Mouse (Mus musculus) cerebellum, postnatal 4 days (tissue): ENCODE measurements around the gene Sun1.

Experiments
- DNase-seq, 2 experiments: peaks; one replicate each; pipeline ENCODE4 v3.0.0; 2022; ENCODE audit warnings: low spot score in 2 of 2, mixed read lengths in 1 of 2

The Sun1 gene

DNA sequence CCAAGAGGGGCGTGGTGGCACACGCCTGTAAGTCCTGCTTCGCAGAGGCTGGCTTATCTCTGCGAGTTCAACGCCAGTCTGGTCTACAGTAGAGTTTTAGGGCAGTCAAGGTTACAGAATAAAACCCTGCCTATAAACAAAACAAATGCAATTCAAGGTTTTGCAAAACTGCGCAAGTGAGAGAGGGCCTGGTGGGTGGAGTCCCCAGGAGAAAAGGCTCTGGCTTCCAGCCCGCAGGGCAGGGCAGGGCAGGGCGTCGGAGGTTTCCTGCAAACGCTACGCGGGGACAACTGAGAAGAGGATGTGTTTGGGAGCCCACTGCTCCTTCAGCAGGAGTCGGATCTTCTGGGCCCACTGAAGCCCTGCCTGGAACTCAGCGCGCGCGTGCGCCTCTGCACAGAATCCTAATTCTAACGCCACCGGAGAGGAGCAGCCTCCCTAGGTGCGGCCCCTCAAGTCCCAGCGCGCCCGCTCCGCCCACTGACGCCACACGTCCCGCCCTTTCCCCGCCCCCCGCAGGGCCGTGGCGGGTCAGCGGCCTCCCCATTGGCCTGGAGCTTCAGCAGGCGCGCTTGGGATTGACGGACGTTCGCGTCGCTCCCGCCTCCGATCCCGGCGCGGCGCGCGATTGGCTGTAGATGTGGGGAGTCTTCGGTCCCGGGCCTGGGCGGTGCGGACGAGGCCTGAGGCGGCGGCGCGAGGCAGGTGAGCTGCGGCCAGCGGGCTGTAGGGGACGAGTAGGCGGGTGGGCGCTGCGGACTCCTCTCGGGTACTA is at the start of gene Sun1:
TSS of gene Sun1 (plus strand) at position 643 of the 775 bp plus-strand sequence.
- peak; percentile 96 to 99 for DNase-seq

DNA sequence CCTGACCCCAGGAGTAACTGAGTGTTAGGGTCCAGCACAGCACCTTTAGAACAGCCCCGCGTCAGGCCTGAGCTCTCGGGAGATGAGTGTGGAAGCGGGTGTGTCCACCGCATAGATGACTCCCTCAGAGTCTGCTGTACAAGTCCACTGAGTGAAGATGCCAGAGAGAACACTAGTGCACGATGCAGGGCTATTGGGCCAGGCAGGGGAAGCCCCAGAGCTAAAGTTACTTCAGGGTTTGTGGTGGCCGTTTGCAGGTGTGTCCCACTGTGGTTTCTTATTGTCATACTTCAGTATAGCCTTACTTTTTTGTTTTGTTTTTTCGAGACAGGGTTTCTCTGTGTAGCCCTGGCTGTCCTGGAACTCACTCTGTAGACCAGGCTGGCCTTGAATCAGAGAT is 39.5 kb upstream of the Sun1 start:
- no peak for DNase-seq

DNA sequence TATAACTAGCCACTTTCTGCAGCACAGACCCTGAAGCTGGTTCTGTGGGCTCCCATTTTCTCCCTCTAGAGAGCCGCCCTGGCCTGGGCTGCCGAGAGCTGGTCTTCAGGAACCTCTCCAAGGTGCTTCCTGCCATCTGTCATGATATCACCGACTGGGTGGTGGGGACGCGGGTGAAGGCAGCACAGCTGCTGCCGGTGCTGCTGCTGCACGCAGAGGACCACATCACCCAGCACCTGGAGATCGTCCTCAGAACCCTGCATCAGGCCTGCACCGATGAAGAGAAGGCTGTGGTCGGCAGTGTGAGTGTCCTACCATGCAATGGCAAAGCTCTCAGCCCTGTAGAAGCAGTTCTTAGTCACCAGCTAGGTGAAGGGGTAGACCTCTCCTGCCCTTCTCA is 38.8 kb upstream of the Sun1 start:
- no peak for DNase-seq

DNA sequence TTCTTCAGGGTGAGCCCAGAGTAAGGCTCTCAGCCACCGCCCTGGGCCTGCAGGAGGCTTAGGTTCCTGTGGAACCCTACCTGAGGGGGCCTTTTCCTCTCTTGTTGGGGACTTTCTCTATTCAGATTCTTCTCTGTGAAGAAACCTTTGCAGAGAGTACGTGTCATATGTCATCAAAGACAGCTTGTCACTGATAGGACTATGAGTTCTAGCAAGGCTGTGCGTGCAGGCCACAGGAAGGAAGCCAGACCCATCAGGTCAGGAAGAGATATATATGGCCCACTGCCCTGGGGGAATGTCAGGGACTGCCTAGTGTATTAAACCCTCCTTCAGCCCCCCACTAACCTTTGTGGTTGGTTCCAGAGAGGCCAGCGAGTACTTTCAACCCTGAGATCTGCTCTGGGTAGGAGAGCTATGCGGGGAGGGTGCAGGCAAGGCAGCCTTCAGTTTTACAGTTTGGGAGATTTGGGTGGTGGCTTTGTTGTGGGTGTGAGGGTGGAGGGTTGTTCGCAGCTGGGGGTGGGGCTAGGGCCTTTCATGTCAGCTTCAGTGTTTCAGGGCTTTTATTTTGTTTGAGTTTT is 33.6 kb upstream of the Sun1 start:
- DNase-seq, result no peak

DNA sequence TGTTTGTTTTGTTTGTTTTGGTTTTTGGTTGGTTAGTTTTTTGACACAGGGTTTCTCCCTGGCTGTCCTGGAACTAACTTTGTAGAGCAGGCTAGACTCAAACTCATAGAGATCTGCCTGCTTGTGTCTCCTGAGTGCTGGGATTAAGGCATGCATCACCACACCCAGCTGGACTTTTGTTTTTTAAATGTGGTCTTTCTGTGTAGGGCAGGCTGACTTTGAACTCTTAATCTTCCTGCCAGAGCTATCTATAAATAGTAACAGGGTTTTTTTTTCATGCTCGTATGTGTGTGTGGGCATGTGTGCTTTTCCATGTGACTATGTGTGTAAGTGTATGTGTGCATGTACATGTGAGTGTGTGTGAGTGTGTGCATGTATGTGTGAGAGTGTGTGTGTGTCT is 32.9 kb upstream of the Sun1 start:
- DNase-seq, result no peak

DNA sequence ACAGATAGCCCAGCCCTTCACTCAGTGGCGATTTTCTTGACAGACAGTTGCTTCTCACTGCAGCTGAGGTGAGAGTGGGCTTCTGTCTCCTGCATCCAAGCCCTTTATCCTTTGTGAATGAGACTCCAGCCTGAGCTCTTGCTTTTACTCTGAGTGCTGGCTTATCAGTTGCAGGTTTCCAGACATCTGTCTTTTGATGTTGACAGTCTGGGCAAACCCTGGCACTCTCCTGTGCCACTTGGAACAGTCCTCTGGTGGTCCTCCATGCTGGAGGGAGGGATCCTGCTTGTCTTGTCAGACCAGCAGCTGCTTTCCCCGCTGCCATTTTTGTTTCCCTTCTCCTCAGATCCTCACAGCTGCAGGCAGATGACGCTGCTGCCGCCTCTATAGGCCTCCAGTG is 28.5 kb upstream of the Sun1 start:
- no peak for DNase-seq

DNA sequence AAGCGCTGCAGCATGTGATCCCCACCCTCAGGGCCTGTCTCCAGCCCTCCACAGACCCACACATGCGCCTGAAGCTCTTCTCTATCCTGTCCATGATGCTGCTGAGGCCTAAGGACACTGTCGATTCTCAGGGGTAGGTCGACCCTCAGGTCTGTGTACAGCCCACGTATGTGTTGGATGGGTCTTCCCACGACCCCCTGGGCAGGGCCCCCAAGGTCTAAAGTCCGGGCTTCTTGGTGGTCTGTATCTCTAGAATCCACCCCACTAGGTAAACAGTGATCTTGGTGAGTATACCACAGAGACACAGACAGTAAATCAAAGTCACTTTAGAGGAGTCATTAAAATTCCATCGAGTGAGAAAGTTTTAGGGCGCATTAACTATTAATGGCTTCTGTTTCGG is 26.3 kb upstream of the Sun1 start:
- DNase-seq, result no peak

DNA sequence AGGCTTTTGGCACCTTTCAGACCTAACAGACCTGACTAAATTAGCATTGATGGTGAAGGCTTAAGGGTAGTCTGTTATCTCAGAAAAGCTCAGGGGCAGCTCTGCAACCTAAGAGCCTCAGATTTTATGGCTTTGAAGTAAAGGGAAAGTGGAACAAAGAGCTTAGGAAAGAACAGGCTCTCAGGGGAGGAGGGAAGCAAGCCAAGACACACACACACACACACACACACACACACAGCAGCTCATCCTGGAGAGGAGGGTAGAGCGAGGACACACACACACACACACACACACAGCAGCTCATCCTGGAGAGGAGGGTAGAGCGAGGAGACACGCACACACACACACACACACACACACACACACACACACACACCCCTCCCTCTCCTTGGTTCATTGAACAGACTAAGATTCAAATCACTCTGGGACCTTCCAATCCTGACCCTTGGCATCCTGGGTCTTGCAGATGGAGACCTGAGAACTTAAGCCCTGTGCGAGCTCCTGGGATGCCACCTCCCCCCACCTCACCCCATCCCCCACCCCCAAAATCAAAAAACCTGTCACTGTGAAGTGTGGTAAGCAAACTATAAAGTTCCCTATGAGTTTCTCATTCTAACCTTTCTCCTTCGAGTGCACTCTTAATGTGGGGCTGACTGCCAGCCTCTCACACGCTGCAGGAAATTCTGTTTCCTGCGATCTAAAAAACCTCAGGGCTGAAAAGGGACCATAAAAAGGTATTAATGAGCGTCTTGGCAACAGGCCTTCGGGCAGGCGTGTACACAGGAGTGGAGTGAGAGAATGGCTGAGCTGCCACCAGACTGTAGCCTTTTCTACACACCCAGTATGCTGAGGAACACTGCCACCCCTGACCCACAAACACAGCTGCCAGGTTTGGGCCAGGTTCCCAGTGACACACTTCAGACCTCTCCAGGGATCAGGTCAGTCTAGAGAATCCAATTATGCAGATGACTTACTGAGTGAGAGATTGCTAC is 25.6 kb upstream of the Sun1 start:
- DNase-seq, result peak in 1 of 2 experiments; percentile 42

DNA sequence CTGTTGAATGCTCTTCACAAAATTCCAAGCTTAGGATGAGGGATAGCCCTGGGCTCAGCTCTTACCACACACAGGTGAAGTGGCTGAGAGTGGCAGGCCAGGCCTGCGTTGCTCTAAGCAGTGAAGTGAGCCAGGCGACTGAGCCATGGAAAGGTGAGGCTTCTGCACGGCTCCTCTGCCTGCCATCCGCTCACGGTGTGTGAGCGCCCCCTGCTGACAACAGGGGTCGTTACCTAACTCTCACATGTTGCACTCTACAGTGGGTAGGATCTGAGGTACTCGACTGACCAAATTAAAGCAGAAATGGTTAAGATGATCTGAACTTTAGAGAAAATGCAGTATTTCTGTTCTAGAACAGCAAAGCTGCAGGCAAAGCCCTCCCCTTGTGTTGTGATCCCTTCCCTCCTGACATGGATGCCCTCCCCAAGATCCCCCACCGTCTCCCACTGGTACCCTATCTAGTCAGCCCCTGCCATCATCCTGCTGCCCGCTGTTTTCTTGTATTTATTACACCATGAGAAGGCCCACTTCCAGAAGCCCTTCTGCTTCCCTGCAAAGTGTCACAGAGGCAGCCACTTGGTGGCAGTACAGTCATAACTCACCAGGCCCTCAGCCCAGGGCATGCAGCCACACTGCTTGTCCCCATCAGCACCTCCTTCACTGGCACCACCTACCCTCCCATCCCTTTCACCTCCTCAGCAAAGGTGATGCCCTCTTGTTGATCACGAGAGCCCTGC is 21.4 kb upstream of the Sun1 start:
- DNase-seq, result peak; percentile 63 to 85

DNA sequence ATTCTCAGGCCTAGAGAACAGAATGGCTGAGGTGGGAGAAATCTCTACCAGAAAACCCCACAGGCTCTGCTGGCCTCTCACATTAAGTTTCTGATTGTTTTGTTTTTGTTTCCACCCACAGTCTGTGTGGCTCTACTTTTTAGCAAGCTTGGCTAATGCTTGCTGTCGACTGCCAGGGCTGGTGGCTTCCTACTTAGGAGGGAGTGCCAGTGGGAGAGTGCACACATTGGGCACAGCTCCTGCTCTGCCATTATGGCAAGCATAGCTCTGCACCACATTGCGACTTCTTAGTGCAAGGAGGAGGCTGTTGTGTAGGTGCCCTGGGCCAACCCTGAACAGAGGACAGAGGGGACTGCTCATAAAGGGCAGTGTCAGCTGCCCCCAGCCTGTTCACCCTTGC is 17.3 kb upstream of the Sun1 start:
- no peak for DNase-seq

DNA sequence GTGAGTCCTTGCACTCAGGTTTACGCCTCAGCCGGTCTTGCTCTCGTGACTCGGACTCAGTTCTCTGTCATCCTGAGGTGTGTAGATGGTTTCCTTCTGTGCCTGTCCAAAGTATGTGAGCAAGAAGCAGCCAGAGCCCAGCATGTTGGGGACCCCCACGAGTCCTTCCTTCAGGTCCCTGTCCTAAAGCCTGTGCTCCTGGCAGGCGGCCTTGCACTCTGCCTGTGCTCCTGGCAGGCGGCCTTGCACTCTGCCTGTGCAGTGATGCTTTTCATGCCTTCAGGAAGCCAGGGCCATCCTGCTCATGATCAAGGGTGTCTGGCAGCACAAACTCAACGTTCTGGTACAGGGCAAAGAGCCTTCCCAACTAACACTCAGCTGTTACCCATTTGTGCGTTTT is 16.8 kb upstream of the Sun1 start:
- DNase-seq, result no peak

DNA sequence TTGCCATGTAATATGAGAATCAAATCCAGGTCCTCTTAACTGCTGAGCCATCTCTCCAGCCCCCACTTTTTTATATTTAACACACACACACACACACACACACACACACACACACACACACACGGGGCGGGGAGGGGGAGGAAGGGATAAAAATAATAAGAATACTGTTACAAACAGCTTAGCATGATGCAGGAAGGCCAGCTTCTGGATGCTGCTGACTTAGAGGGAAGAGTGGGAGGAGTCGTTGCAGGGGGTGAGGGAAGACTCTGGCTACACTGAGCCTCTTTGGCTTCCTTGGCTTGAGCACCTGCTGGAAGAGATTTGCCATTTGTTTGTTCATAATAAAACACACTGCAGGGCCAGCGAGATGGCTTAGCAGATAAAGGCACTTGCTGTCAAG is 15.5 kb upstream of the Sun1 start:
- no peak for DNase-seq

DNA sequence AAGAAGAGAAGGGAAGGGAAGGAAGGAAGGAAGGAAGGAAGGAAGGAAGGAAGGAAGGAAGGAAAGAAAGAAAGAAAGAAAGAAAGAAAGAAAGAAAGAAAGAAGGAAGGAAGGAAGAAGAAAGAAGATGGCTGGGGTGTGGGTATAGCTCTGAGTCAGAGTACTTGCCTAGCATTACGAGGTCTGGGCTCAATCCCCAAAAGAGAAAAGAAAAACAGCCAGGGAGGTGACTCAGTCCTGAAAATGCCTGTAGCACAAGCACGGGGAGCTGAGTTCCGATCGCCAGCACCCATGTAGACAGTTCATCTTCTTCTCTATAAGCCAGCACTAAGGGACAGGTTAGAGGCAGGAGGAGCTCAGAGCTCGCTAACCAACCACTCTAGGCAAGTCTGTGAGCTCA is 10.7 kb upstream of the Sun1 start:
- no peak for DNase-seq

DNA sequence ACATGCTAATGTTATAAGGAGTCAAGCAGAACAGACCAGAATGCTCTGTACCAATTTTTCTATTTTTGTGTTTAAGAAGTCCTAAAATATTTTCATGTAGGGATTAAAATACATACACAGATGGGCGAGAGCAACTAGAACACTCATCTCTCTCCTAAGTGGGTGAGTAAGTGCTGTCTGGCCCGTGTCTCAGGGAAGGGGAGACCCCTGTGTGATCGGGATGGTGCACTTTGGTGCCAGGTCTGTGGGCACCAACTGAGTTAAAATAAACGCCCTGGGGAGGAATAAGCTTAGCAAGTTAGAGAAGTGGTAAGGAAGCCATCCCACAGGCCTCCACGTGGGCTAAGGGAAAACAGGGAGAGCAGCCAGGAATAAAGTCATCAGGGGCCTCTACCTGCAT is 9.5 kb upstream of the Sun1 start:
- no peak for DNase-seq

DNA sequence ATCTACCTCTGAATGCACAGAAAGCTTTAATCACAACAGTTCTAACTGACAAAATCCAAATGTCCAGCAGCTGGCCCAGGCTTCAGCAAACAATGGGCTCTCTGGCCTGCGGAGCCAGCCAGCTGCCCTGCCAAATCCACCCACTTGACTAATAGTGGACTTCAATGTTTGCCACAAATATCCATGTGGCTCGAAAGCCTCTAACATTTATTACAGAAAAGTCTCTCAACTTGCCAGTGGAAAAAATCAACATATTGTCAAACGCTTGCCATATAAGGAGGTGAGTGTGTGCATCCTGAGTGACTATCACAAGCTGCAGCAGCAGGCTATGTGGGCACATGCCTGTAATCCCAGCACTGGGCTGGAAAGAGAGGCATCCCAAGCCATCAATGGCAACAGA is 1.7 kb upstream of the Sun1 start:
- no peak for DNase-seq

DNA sequence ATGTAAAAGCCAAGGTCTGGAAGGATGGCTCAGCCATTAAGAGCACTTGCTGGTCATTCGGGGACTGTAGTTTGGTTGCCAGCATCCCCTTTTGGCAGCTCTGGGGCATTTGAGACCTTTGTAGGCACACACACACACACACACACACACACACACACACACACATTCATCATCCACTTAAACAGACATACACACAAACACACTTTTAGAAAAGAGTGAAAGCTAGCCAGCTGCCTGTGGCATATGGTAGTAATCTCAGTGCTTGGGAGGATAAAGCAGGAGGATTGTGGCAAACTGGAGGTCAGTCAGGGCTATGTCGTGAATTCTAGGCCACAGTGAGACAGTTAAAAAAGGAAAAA is 822 bp upstream of the Sun1 start:
- DNase-seq, result no peak

DNA sequence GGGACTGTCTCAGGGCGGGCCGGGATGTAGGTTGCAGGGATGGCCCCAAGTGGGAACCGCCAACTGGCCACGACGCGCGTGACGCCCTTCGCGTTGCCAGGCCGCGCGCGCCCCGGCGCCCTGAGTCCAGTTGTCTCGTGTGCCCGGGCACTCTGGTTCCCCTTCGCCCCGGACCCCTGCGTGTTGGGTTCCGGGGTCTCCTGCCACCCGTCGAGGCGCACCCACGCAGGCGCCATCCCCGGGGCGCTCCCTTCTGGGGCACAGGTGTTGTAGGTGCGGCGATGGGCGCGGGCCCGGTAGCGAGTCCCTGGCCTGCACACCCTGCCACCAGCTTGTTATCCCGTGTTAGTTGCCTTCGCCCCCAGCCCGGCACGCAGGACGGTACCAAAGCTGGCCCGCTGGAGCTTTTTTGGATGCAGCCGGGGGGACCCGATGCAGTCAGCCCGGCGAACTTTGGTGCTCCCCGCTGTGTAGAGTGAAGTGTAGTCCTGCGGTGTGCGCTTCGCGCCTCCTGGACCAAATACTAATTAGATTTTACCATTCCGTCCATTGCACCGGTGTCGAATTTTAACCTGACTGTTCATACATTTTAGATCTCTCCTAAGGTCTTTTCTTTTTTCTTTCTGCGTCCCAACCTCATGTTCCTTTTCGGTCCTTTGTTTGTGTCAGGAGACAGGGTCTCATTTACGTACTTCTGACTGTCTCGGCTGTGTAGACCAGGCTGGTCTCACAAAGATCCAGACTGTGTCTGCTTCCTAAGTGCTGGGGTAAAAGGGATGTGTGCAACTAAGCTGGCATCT is 533 bp downstream of the Sun1 start:
- no peak for DNase-seq

DNA sequence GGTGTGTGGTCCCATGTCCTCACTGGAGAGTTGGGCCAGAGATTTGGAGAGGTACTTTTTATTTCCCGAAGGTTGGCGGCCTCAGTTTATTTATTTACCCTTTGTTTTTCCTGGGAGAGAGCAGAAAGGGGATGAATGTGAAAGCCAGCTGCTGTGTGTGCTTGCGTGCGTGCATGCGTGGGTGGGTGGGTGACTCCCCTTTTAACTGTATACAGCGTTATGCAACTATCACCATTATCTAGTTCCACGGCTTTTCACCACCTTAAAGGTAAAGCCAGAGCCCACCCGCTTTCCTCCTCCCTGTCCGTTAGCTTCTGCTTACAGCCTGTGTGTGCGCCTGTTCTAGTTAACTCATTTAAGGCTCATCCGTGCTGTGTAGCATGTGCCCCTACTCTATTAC is 1.7 kb downstream of the Sun1 start:
- no peak for DNase-seq

DNA sequence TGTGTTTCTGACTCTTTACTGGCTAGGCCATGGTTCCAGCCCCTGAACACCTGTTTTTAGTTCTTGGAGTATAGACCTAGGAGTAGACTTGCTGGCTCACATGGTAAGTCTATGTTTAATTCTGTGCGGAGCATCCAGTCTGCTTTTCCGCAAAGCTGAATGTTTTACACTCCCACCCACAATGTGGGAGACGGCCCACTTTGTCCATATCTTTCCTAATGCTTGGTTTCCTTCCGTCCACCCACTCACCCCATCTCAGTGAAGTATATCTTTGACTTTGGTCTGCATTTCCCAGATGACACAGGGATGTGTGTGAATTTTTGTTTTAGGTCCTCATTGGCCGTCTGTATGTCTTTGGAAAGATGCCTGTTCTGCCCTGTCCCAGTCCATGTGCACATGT is 2.9 kb downstream of the Sun1 start:
- no peak for DNase-seq

DNA sequence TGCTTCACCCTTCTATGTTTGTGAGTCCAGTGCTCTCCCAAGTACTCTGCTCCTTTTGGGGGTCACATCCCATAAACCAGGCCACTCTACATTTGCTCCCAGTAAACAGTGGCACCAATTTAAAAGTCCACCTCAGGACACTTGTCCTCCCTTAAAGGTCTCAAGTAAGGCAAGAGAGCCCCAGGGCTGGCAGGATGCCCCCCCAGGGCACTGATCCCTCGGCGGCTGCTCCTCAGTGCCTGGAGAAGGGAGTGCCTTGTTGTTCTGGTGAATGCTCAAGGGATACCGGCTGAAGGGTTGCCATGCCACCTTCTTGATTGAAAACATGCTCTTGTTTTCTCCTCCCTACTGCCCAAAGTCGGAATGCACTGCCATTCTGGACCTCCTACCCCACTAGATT is 5.6 kb downstream of the Sun1 start:
- DNase-seq, result no peak

DNA sequence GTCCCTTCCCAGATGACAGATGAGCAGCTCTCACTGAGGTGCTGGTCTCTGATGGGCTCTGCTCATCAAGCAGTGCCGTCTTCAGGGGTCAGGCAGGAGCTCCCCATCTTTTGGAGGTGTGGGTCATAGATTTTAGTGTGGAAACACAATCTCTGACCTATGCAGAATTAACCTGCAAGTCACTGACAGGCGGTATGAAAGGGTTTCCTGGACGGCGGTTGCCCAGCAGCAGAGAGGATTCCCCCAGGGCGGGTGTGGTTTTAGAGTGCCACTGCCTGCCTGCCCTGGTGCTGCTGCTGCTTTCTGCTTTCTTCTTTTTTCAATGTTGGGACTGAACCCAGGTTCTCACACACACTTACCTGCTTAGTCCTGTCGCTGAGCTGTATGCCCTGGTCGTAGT is 6.1 kb downstream of the Sun1 start:
- no peak for DNase-seq
